Mouse (Mus musculus) MEL (cell line): ENCODE measurements around the gene Asb4. TPM values are rescaled to one million over a fixed set of nuclear protein-coding genes. Genes with fewer than 3 reads are reported as not detected.

Experiments used
- DNase-seq: peaks from one replicate; pipeline ENCODE4 v3.0.0; 2011; ENCODE audit warnings: low read depth, low spot score
- H3K27ac ChIP-seq: 2 replicates; pipeline ENCODE4 v1.5.1; 2012; ENCODE audit warnings: low read depth, mild to moderate bottlenecking, control low read depth, low read length, moderate library complexity; ENCODE audit not compliant: control insufficient read depth
- H3K27me3 ChIP-seq, 2 experiments: fragments of 150-350 bp in 1 of 2; sonication (generic) in 1 of 2; 2 replicates each; pipeline ENCODE4 v1.6.1; 2012; ENCODE audit warnings: low read length in 2 of 2, mild to moderate bottlenecking in 2 of 2, improper control_type of control experiment in 1 of 2, moderate library complexity in 1 of 2; ENCODE audit not compliant: insufficient read depth in 2 of 2, control insufficient read depth in 1 of 2
- H3K36me3 ChIP-seq, 2 experiments: 2 replicates each; pipeline ENCODE4 v1.6.1; 2012 to 2014; ENCODE audit warnings: low read length in 2 of 2, improper control_type of control experiment in 1 of 2, inconsistent platforms in 1 of 2, mild to moderate bottlenecking in 1 of 2; ENCODE audit not compliant: insufficient read depth in 2 of 2, control insufficient read depth in 1 of 2
- H3K4me1 ChIP-seq, 2 experiments: fragments of 150-350 bp in 1 of 2; sonication (generic) in 1 of 2; 2 replicates each; pipeline ENCODE4 v1.6.1; 2012; ENCODE audit warnings: low read length in 2 of 2, improper control_type of control experiment in 1 of 2, mild to moderate bottlenecking in 1 of 2; ENCODE audit not compliant: insufficient read depth in 2 of 2, control insufficient read depth in 1 of 2
- H3K4me3 ChIP-seq, 2 experiments: fragments of 150-350 bp in 1 of 2; sonication (generic) in 1 of 2; 2 replicates each; pipeline ENCODE4 v1.5.1; 2012; ENCODE audit warnings: low read depth in 2 of 2, low read length in 2 of 2, mild to moderate bottlenecking in 2 of 2, moderate library complexity in 2 of 2, control low read depth in 1 of 2, improper control_type of control experiment in 1 of 2; ENCODE audit not compliant: control insufficient read depth in 1 of 2, insufficient read depth in 1 of 2
- H3K79me2 ChIP-seq: 2 replicates; pipeline ENCODE4 v1.6.1; 2012; ENCODE audit warnings: mild to moderate bottlenecking, low read length, moderate library complexity; ENCODE audit not compliant: control insufficient read depth, poor library complexity, insufficient read depth
- H3K9ac ChIP-seq: 2 replicates; pipeline ENCODE4 v1.6.1; 2012; ENCODE audit warnings: low read depth, mild to moderate bottlenecking, control low read depth, low read length, moderate library complexity; ENCODE audit not compliant: control insufficient read depth, poor library complexity, severe bottlenecking
- H3K9me3 ChIP-seq: fragments of 150-350 bp; sonication (generic); replicated peaks from 2 replicates; pipeline ENCODE4 v1.6.1; 2012; ENCODE audit warnings: mild to moderate bottlenecking, low read length, improper control_type of control experiment, moderate library complexity; ENCODE audit not compliant: insufficient read depth
- BHLHE40 ChIP-seq: IDR thresholded peaks from 2 replicates; pipeline ENCODE4 v1.6.1; 2012; ENCODE audit warnings: low read depth, mild to moderate bottlenecking, inconsistent platforms, low read length, improper control_type of control experiment, borderline replicate concordance
- CHD1 ChIP-seq: IDR thresholded peaks from 2 replicates; pipeline ENCODE4 v1.6.1; 2012; ENCODE audit warnings: low read depth, mild to moderate bottlenecking, inconsistent platforms, low read length, improper control_type of control experiment
- CTCF ChIP-seq, 3 experiments: IDR thresholded peaks in 2 of 3; conservative IDR thresholded peaks in 1 of 3; 2 replicates each; pipeline ENCODE4 v1.5.1; 2011 to 2012; ENCODE audit warnings: low read length in 3 of 3, low read depth in 2 of 3, mild to moderate bottlenecking in 2 of 3, improper control_type of control experiment in 1 of 3, inconsistent platforms in 1 of 3, mixed read lengths in 1 of 3, moderate library complexity in 1 of 3; ENCODE audit not compliant: control insufficient read depth in 1 of 3, insufficient read depth in 1 of 3, poor library complexity in 1 of 3, severe bottlenecking in 1 of 3
- ETS1 ChIP-seq: IDR thresholded peaks from 2 replicates; pipeline ENCODE4 v1.6.1; 2012; ENCODE audit warnings: low read depth, mild to moderate bottlenecking, inconsistent platforms, low read length, improper control_type of control experiment, moderate library complexity
- GATA1 ChIP-seq: IDR thresholded peaks from 2 replicates; pipeline ENCODE4 v1.6.1; 2011; ENCODE audit warnings: low read depth, low read length, improper control_type of control experiment
- JUND ChIP-seq: IDR thresholded peaks from 2 replicates; pipeline ENCODE4 v1.6.1; 2011; ENCODE audit warnings: low read depth, mild to moderate bottlenecking, improper control_type of control experiment, low read length
- MAFK ChIP-seq: IDR thresholded peaks from 2 replicates; pipeline ENCODE4 v1.6.1; 2011; ENCODE audit warnings: low read depth, mild to moderate bottlenecking, low read length, improper control_type of control experiment, borderline replicate concordance
- MAX ChIP-seq: IDR thresholded peaks from 2 replicates; pipeline ENCODE4 v1.6.1; 2011; ENCODE audit warnings: low read length, improper control_type of control experiment
- MAZ ChIP-seq: IDR thresholded peaks from 2 replicates; pipeline ENCODE4 v1.6.1; 2012; ENCODE audit warnings: low read depth, mild to moderate bottlenecking, inconsistent platforms, low read length, improper control_type of control experiment
- MYB ChIP-seq: IDR thresholded peaks from 2 replicates; pipeline ENCODE4 v1.6.1; 2011; ENCODE audit warnings: mild to moderate bottlenecking, low read depth, low read length, improper control_type of control experiment
- MYC ChIP-seq: IDR thresholded peaks from 2 replicates; pipeline ENCODE4 v1.6.1; 2011; ENCODE audit warnings: low read depth, mild to moderate bottlenecking, low read length, improper control_type of control experiment, moderate library complexity
- NRF1 ChIP-seq: IDR thresholded peaks from 2 replicates; pipeline ENCODE4 v1.6.1; 2014; ENCODE audit warnings: low read depth, mild to moderate bottlenecking, inconsistent platforms, low read length, improper control_type of control experiment, moderate library complexity; ENCODE audit not compliant: poor library complexity, insufficient read depth, severe bottlenecking
- POLR2AphosphoS2 ChIP-seq: IDR thresholded peaks from 2 replicates; pipeline ENCODE4 v1.6.1; 2011; ENCODE audit warnings: low read length, improper control_type of control experiment
- POLR2AphosphoS5 ChIP-seq: IDR thresholded peaks from 2 replicates; pipeline ENCODE4 v1.6.1; 2012; ENCODE audit warnings: low read depth, borderline replicate concordance, mild to moderate bottlenecking, inconsistent platforms, low read length, moderate library complexity, mixed read lengths
- RCOR1 ChIP-seq: IDR thresholded peaks from 2 replicates; pipeline ENCODE4 v1.6.1; 2012; ENCODE audit warnings: low read depth, mild to moderate bottlenecking, inconsistent platforms, low read length, improper control_type of control experiment
- SMC3 ChIP-seq: IDR thresholded peaks from 2 replicates; pipeline ENCODE4 v1.6.1; 2011; ENCODE audit warnings: low read depth, low read length, improper control_type of control experiment
- TAL1 ChIP-seq: IDR thresholded peaks from 2 replicates; pipeline ENCODE4 v1.6.1; 2012; ENCODE audit warnings: mild to moderate bottlenecking, inconsistent platforms, low read length, moderate library complexity, mixed read lengths
- TCF12 ChIP-seq: IDR thresholded peaks from 2 replicates; pipeline ENCODE4 v1.6.1; 2014; ENCODE audit warnings: low read depth, mild to moderate bottlenecking, inconsistent platforms, low read length, improper control_type of control experiment, moderate library complexity
- UBTF ChIP-seq: IDR thresholded peaks from 2 replicates; pipeline ENCODE4 v1.6.1; 2012; ENCODE audit warnings: low read depth, mild to moderate bottlenecking, inconsistent platforms, low read length, improper control_type of control experiment, moderate library complexity, borderline replicate concordance; ENCODE audit not compliant: insufficient read depth
- polyA plus RNA-seq, 2 experiments: library from polyadenylated mRNA; stranded (reverse) in 1 of 2; unstranded in 1 of 2; fragments of >175 nt in 1 of 2; fragments of >200 nt in 1 of 2; gene quantifications; 2 replicates each; pipeline versions ENCODE4 v1.2.1 to v1.2.4; 2012; ENCODE audit warnings: low replicate concordance in 2 of 2, low read depth in 1 of 2; ENCODE audit not compliant: insufficient read length in 2 of 2, insufficient read depth in 1 of 2, missing spikeins in 1 of 2
- total RNA-seq: library from RNA; depleted of rRNA; stranded (reverse); fragments of 300-350 nt; gene quantifications from 2 replicates; pipeline ENCODE4 v1.2.3, GENCODE M21; 2012

The Asb4 gene
- total and polyA plus RNA-seq, 3 experiments: not detected

GRCm38 (mm10) chr6:5390952-5391351 is 7.8 kb downstream of the Asb4 start:
- no peaks in the 10 kb centered on the region for H3K79me2 ChIP-seq
- DNase-seq: no peak
- no peak overlapping the region for H3K27ac ChIP-seq
- no peak overlapping the region for H3K4me3 ChIP-seq
- TF ChIP-seq NRF1 (no peak), MAZ (no peak), MYB (no peak), UBTF (no peak), MAX (no peak), BHLHE40 (no peak), JUND (no peak), TAL1 (no peak), MAFK (no peak), POLR2AphosphoS5 (no peak), RCOR1 (no peak), POLR2AphosphoS2 (no peak)
- no peaks in the 10 kb centered on the region for H3K4me1 ChIP-seq
- no peaks in the 10 kb centered on the region for H3K36me3 ChIP-seq
- no peak overlapping the region for H3K9ac ChIP-seq
- no peaks in the 10 kb centered on the region for H3K9me3 ChIP-seq
- peaks cover 14 to 23% of the 10 kb centered on the region in 2 experiments for H3K27me3 ChIP-seq

GRCm38 (mm10) chr6:5394971-5395370 is 11.8 kb downstream of the Asb4 start:
- H3K4me1 ChIP-seq: no peaks in the 10 kb centered on the region
- H3K27me3 ChIP-seq: peaks cover 9 to 21% of the 10 kb centered on the region in 2 experiments
- no peak overlapping the region for H3K9ac ChIP-seq
- no peaks in the 10 kb centered on the region for H3K9me3 ChIP-seq
- no peaks in the 10 kb centered on the region for H3K79me2 ChIP-seq
- H3K27ac ChIP-seq: no peak overlapping the region
- TF ChIP-seq TCF12 (no peak), RCOR1 (no peak)
- H3K4me3 ChIP-seq: no peak overlapping the region
- H3K36me3 ChIP-seq: no peaks in the 10 kb centered on the region
- DNase-seq: no peak

GRCm38 (mm10) chr6:5396797-5397196 is 13.6 kb downstream of the Asb4 start:
- no peaks in the 10 kb centered on the region for H3K79me2 ChIP-seq
- no peak overlapping the region for H3K27ac ChIP-seq
- TF ChIP-seq ETS1 (no peak), CTCF (IDR thresholded peaks at IDR 0.05 in 2 of 3, conservative IDR thresholded peaks at IDR 0.05 in 1 of 3; ENCODE audit: control insufficient read depth in 1 of 3, insufficient read depth in 1 of 3, low read depth in 2 of 3, low read length in 3 of 3, poor library complexity in 1 of 3, severe bottlenecking in 1 of 3) (peak in 1 of 3 experiments; percentile 18; a peak in 1 of 6 replicates), CHD1 (no peak), MYC (no peak), GATA1 (no peak), POLR2AphosphoS5 (no peak), SMC3 (no peak)
- H3K9ac ChIP-seq: no peak overlapping the region
- peaks cover 4 to 9% of the 10 kb centered on the region in 2 experiments for H3K27me3 ChIP-seq
- H3K9me3 ChIP-seq: no peaks in the 10 kb centered on the region
- no peaks in the 10 kb centered on the region for H3K36me3 ChIP-seq
- DNase-seq: no peak
- no peaks in the 10 kb centered on the region for H3K4me1 ChIP-seq
- H3K4me3 ChIP-seq: no peak overlapping the region
